In genomic region chr4:152010091-152010706, GRCm38 (mm10) we compare ENCODE assay signal across 8 mouse cellular contexts. TPM values are rescaled to one million over a fixed set of nuclear protein-coding genes. Genes with fewer than 3 reads are reported as not detected.
A peak's percentile ranks its signal among the peaks of the same experiment; 100 is the strongest.
DNase-seq lines count a peak whose midpoint lies in the region; ATAC-seq and TF ChIP-seq lines count a peak whose summit lies in the region.

No protein-coding gene starts in this region.

- ATAC-seq in kidney, embryonic 15.5 days (replicated peaks; ENCODE audit: low FRiP score): peak; percentile 19
- ATAC-seq in stomach, postnatal 0 days (ENCODE audit: low FRiP score, low TSS enrichment): peak; percentile 69

- peaks cover 3% of the 10 kb centered on the region for H3K4me1 ChIP-seq in cortical plate, adult 2 months (ENCODE audit: control insufficient read depth, insufficient read depth, low read length)
- peaks cover 72% of the 10 kb centered on the region for H3K4me1 ChIP-seq in heart, embryonic 10.5 days
- H3K4me1 ChIP-seq in kidney, embryonic 15.5 days: peaks cover 55% of the 10 kb centered on the region
- H3K4me1 ChIP-seq in stomach, postnatal 0 days (replicated peaks; ENCODE audit: control insufficient read depth, insufficient read depth): 0 out of 2 replicates have a peak, but pooled peaks cover 4% of the 10 kb centered on the region

- no peak for TF ChIP-seq CTCF in cortical plate, adult 2 months (IDR thresholded peaks at IDR 0.05; ENCODE audit: extremely low read depth, insufficient read depth, low read length)
- no peak for TF ChIP-seq CTCF in stomach, postnatal 0 days (IDR thresholded peaks at IDR 0.05; ENCODE audit: low read depth)

- no peak for TF ChIP-seq EP300 in stomach, postnatal 0 days (optimal IDR thresholded peaks at IDR 0.05)

- peak; percentile 55 for DNase-seq in urinary bladder, adult 2 months (ENCODE audit: low spot score)
- DNase-seq in urinary bladder, postnatal 4 days (ENCODE audit: low spot score in 2 of 2): no peak
- peak; percentile 93 for DNase-seq in heart, embryonic 10.5 days (ENCODE audit: low spot score)
- DNase-seq in lung, postnatal 4 days: peak; percentile 51 to 68
- peak; percentile 79 for DNase-seq in stomach, postnatal 0 days (ENCODE audit: low spot score)
- no peak for DNase-seq in thymus, postnatal 10 days (ENCODE audit: low spot score in 2 of 2)

- WGBS in heart, embryonic 10.5 days: 1% methylated on average over 10 of the region's 10 CpGs
- WGBS in kidney, embryonic 15.5 days: 3% methylated on average over 10 of the region's 10 CpGs
- WGBS in stomach, postnatal 0 days: 1% methylated on average over 10 of the region's 10 CpGs

- H3K4me3 ChIP-seq in cortical plate, adult 2 months (ENCODE audit: insufficient read depth, low read length): peak overlapping the region; percentile 91
- H3K4me3 ChIP-seq in heart, embryonic 10.5 days: peak overlapping the region; percentile 96
- H3K4me3 ChIP-seq in kidney, embryonic 15.5 days (replicated peaks): peak overlapping the region; percentile 85
- peak overlapping the region; percentile 79 for H3K4me3 ChIP-seq in stomach, postnatal 0 days (ENCODE audit: low read depth, low read length)

- H3K27me3 ChIP-seq in heart, embryonic 10.5 days (ENCODE audit: insufficient read depth, poor library complexity, severe bottlenecking): no peaks in the 10 kb centered on the region
- no peaks in the 10 kb centered on the region for H3K27me3 ChIP-seq in kidney, embryonic 15.5 days
- no peaks in the 10 kb centered on the region for H3K27me3 ChIP-seq in stomach, postnatal 0 days (ENCODE audit: control insufficient read depth, insufficient read depth, low read length)

- H3K27ac ChIP-seq in cortical plate, adult 2 months (ENCODE audit: insufficient read depth, low read length): 0 out of 2 replicates have a peak overlapping the region, but pooled peaks have one; percentile 14
- peak overlapping the region; percentile 95 for H3K27ac ChIP-seq in heart, embryonic 10.5 days
- peak overlapping the region; percentile 91 for H3K27ac ChIP-seq in kidney, embryonic 15.5 days
- peak overlapping the region; percentile 98 for H3K27ac ChIP-seq in stomach, postnatal 0 days (replicated peaks)

- H3K9me3 ChIP-seq in heart, embryonic 10.5 days: no peaks in the 10 kb centered on the region
- H3K9me3 ChIP-seq in kidney, embryonic 15.5 days (replicated peaks): no peaks in the 10 kb centered on the region
- no peaks in the 10 kb centered on the region for H3K9me3 ChIP-seq in stomach, postnatal 0 days (ENCODE audit: control insufficient read depth, low read length)

- peak overlapping the region; percentile 94 for H3K4me2 ChIP-seq in kidney, embryonic 15.5 days
- peak overlapping the region; percentile 97 for H3K4me2 ChIP-seq in stomach, postnatal 0 days (replicated peaks; ENCODE audit: low read depth)

- peaks cover 37% of the 10 kb centered on the region for H3K36me3 ChIP-seq in heart, embryonic 10.5 days
- H3K36me3 ChIP-seq in kidney, embryonic 15.5 days: peaks cover 32% of the 10 kb centered on the region
- H3K36me3 ChIP-seq in stomach, postnatal 0 days (ENCODE audit: control insufficient read depth, insufficient read depth, low read length): peaks cover 4% of the 10 kb centered on the region; the same call in 1 of the 2 replicates

- peak overlapping the region; percentile 67 for H3K9ac ChIP-seq in kidney, embryonic 15.5 days
- H3K9ac ChIP-seq in stomach, postnatal 0 days (ENCODE audit: low read length): peak overlapping the region; percentile 86

- TF ChIP-seq POLR2A in cortical plate, adult 2 months (IDR thresholded peaks at IDR 0.05; ENCODE audit: extremely low read depth, insufficient read depth, low read length): no peak

RNA-seq across cellular contexts. Expression of gene Klhl21, which starts 1.6 kb away (rescaled TPM):
- polyA plus RNA-seq in urinary bladder, adult 2 months (2012; rRNA removed): 34.5 and 38.3 TPM in 2 replicates
- polyA plus RNA-seq in cortical plate, adult 2 months (2012; rRNA removed): 11.8 and 12.6 TPM in 2 replicates
- polyA plus RNA-seq in heart, embryonic 10.5 days (2016; fragmentation: Nextera tagmentation; extraction: Ambion mirVana): 28.4 and 42.2 TPM in 2 replicates
- polyA plus RNA-seq in kidney, embryonic 15.5 days (2015; fragmentation: Nextera tagmentation; extraction: Ambion mirVana): 11.7 and 12.5 TPM in 2 replicates
- polyA plus RNA-seq in stomach, postnatal 0 days (2015; fragmentation: Nextera tagmentation; extraction: Ambion mirVana): 11.2 and 11.9 TPM in 2 replicates

RNA-seq across cellular contexts. Expression of gene Phf13, which starts 14.1 kb away (rescaled TPM):
- 13.2 and 15.3 TPM in 2 replicates for polyA plus RNA-seq in urinary bladder, adult 2 months (2012; rRNA removed)
- 9.3 and 9.6 TPM in 2 replicates for polyA plus RNA-seq in cortical plate, adult 2 months (2012; rRNA removed)
- polyA plus RNA-seq in heart, embryonic 10.5 days (2016; fragmentation: Nextera tagmentation; extraction: Ambion mirVana): 22.9 and 26.2 TPM in 2 replicates
- 31.2 and 32.1 TPM in 2 replicates for polyA plus RNA-seq in kidney, embryonic 15.5 days (2015; fragmentation: Nextera tagmentation; extraction: Ambion mirVana)
- polyA plus RNA-seq in stomach, postnatal 0 days (2015; fragmentation: Nextera tagmentation; extraction: Ambion mirVana): 12.4 and 12.7 TPM in 2 replicates

RNA-seq across cellular contexts. Expression of gene Zbtb48, which starts 17.3 kb away (rescaled TPM):
- polyA plus RNA-seq in urinary bladder, adult 2 months (2012; rRNA removed): 13.5 and 16.0 TPM in 2 replicates
- polyA plus RNA-seq in cortical plate, adult 2 months (2012; rRNA removed): 13.7 and 19.1 TPM in 2 replicates
- polyA plus RNA-seq in heart, embryonic 10.5 days (2016; fragmentation: Nextera tagmentation; extraction: Ambion mirVana): 16.6 and 21.0 TPM in 2 replicates
- 17.7 and 23.8 TPM in 2 replicates for polyA plus RNA-seq in kidney, embryonic 15.5 days (2015; fragmentation: Nextera tagmentation; extraction: Ambion mirVana)
- polyA plus RNA-seq in stomach, postnatal 0 days (2015; fragmentation: Nextera tagmentation; extraction: Ambion mirVana): 10.1 and 10.6 TPM in 2 replicates

RNA-seq across cellular contexts. Expression of gene Thap3, which starts 21.4 kb away (rescaled TPM):
- 53.1 and 55.1 TPM in 2 replicates for polyA plus RNA-seq in urinary bladder, adult 2 months (2012; rRNA removed)
- 29.7 and 31.5 TPM in 2 replicates for polyA plus RNA-seq in cortical plate, adult 2 months (2012; rRNA removed)
- polyA plus RNA-seq in heart, embryonic 10.5 days (2016; fragmentation: Nextera tagmentation; extraction: Ambion mirVana): 29.3 and 30.1 TPM in 2 replicates
- 39.2 and 44.8 TPM in 2 replicates for polyA plus RNA-seq in kidney, embryonic 15.5 days (2015; fragmentation: Nextera tagmentation; extraction: Ambion mirVana)
- 22.2 and 23.5 TPM in 2 replicates for polyA plus RNA-seq in stomach, postnatal 0 days (2015; fragmentation: Nextera tagmentation; extraction: Ambion mirVana)

RNA-seq across cellular contexts. Expression of gene Tas1r1, which starts 28.2 kb away (rescaled TPM):
- polyA plus RNA-seq in urinary bladder, adult 2 months (2012; rRNA removed): 0.04 and 0.10 TPM in 2 replicates
- 0.23 and 0.53 TPM in 2 replicates for polyA plus RNA-seq in cortical plate, adult 2 months (2012; rRNA removed)
- polyA plus RNA-seq in heart, embryonic 10.5 days (2016; fragmentation: Nextera tagmentation; extraction: Ambion mirVana): 0.11 and 0.19 TPM in 2 replicates
- polyA plus RNA-seq in kidney, embryonic 15.5 days (2015; fragmentation: Nextera tagmentation; extraction: Ambion mirVana): 0.45 and 0.86 TPM in 2 replicates
- 0.12 and 0.16 TPM in 2 replicates for polyA plus RNA-seq in stomach, postnatal 0 days (2015; fragmentation: Nextera tagmentation; extraction: Ambion mirVana)

Comparison
In these comparisons a context has a peak if more than half of its experiments do, and no peak if none do; other contexts are left out.
1. DNase-seq: peak in urinary bladder, adult 2 months (single experiment), heart, embryonic 10.5 days (single experiment), lung, postnatal 4 days (2 of 2) and stomach, postnatal 0 days (single experiment); none in urinary bladder, postnatal 4 days (0 of 2) and thymus, postnatal 10 days (0 of 2).
2. H3K27ac ChIP-seq: peak in every context shown above with its lines; median percentile 98 in stomach, postnatal 0 days; 95 in heart, embryonic 10.5 days; 91 in kidney, embryonic 15.5 days; 14 in cortical plate, adult 2 months.
3. Peak in every context shown above with its lines, with median percentiles within 50 percentile points of each other: H3K4me3 ChIP-seq.